Mouse (Mus musculus): Measurements from ENCODE around the gene Disp1.

DNA sequence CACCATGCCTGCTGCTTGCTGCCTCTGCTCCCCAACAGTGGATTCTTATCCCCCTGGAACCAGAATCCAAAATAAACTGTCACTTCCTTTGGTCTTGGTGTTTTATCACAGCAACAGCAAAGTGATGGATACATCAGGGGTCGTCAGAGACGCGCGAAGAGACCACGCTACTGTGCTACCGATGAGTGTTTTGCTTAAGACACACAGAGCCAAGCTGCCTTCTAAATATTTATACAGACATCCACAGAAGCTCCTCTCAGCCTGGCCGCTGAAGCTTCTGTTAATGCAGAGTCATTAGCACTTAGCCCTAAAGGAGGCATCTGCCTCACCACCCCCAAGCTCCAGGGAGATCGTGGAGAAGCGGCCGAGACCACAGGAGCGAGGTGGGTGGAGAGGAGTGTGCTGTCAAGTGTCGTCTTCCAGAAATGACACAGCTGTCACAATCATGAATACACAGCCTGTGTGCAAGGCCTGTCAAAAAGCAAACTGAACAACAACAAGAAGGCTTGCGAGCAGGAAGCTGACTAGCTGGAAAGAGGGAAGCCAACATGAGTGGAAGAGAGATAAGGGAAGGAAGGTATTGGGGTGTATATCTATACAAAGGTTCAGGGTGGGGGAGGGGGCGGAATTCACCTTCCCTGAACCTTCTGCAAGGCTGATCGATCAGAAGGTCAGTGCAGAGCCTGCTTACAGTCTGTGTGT lies 146.1 kb downstream of the Disp1 start:
- TF ChIP-seq POLR2A (IDR thresholded peaks at IDR 0.05; ENCODE audit: borderline replicate concordance, insufficient read depth, low read length), result no peak
- no peak for TF ChIP-seq CTCF (IDR thresholded peaks at IDR 0.05; ENCODE audit: borderline replicate concordance, insufficient read depth, low read depth, low read length)
